Mouse (Mus musculus) testis, adult 2 months (tissue): ENCODE measurements at regions not wholly inside any gene's neighbourhood (a gene's known extent, or its start where the extent isn't known, plus 50 kb on each side); places are given as distances from the start of the nearest gene placed in this dataset.

Experiments
- H3K27ac ChIP-seq: fragments of 200-500 bp; 2 replicates; pipeline ENCODE4 v1.5.1; 2012; ENCODE audit warnings: low read depth, low read length; ENCODE audit not compliant: control insufficient read depth, insufficient read depth
- H3K27me3 ChIP-seq: fragments of 200-500 bp; 2 replicates; pipeline ENCODE4 v1.6.1; 2012; ENCODE audit warnings: mild to moderate bottlenecking, low read length, moderate library complexity; ENCODE audit not compliant: control insufficient read depth, insufficient read depth
- H3K36me3 ChIP-seq: fragments of 200-500 bp; 2 replicates; pipeline ENCODE4 v1.6.1; 2012; ENCODE audit warnings: mild to moderate bottlenecking, low read length; ENCODE audit not compliant: control insufficient read depth, insufficient read depth
- H3K4me1 ChIP-seq: fragments of 200-500 bp; 2 replicates; pipeline ENCODE4 v1.6.1; 2012; ENCODE audit warnings: low read length; ENCODE audit not compliant: control insufficient read depth, insufficient read depth
- H3K4me3 ChIP-seq: fragments of 200-500 bp; 2 replicates; pipeline ENCODE4 v1.5.1; 2012; ENCODE audit warnings: low read depth, mild to moderate bottlenecking, low read length, moderate library complexity, mixed read lengths; ENCODE audit not compliant: control insufficient read depth
- CTCF ChIP-seq: fragments of 200-500 bp; IDR thresholded peaks from 2 replicates; pipeline ENCODE4 v1.5.1; 2012; ENCODE audit warnings: low read depth, mild to moderate bottlenecking, inconsistent platforms, low read length, moderate library complexity; ENCODE audit not compliant: control insufficient read depth, insufficient read depth, insufficient replicate concordance
- POLR2A ChIP-seq: fragments of 200-500 bp; IDR thresholded peaks from 2 replicates; pipeline ENCODE4 v1.6.1; 2012; ENCODE audit warnings: low read depth, mild to moderate bottlenecking, inconsistent platforms, low read length, moderate library complexity; ENCODE audit not compliant: control insufficient read depth

- no peak overlapping the region for H3K27ac ChIP-seq
- H3K4me1 ChIP-seq, result no peaks in the 10 kb centered on the region; the same call in 1 of the 2 replicates
- no peak overlapping the region for H3K4me3 ChIP-seq
- H3K36me3 ChIP-seq, result no peaks in the 10 kb centered on the region
- H3K27me3 ChIP-seq, result no peaks in the 10 kb centered on the region
- TF ChIP-seq POLR2A (no peak), CTCF (no peak)
Measured at GRCm38 (mm10) chr9:61222212-61223003, 149.8 kb upstream of the Tle3 start.

GRCm38 (mm10) chr9:61225020-61225652 is 147.0 kb upstream of the Tle3 start:
- no peaks in the 10 kb centered on the region for H3K36me3 ChIP-seq
- H3K27me3 ChIP-seq, result no peaks in the 10 kb centered on the region
- H3K27ac ChIP-seq, result no peak overlapping the region
- peaks cover 4% of the 10 kb centered on the region for H3K4me1 ChIP-seq
- H3K4me3 ChIP-seq, result no peak overlapping the region
- TF ChIP-seq CTCF, result no peak
- TF ChIP-seq POLR2A, result no peak

- no peak overlapping the region for H3K27ac ChIP-seq
Measured at GRCm38 (mm10) chr9:61225882-61226281, 146.3 kb upstream of the Tle3 start.

GRCm38 (mm10) chr9:61226596-61227384 is 145.4 kb upstream of the Tle3 start:
- no peaks in the 10 kb centered on the region for H3K27me3 ChIP-seq
- H3K36me3 ChIP-seq, result no peaks in the 10 kb centered on the region
- H3K4me3 ChIP-seq, result no peak overlapping the region
- H3K27ac ChIP-seq, result no peak overlapping the region
- H3K4me1 ChIP-seq, result peaks cover 4% of the 10 kb centered on the region
- TF ChIP-seq POLR2A, result no peak
- TF ChIP-seq CTCF, result no peak

More at GRCm38 (mm10) chr9:61225882-61226281, 146.3 kb upstream of the Tle3 start:
- peaks cover 4% of the 10 kb centered on the region for H3K4me1 ChIP-seq
- H3K4me3 ChIP-seq, result no peak overlapping the region
- TF ChIP-seq CTCF (no peak), POLR2A (no peak)
- no peaks in the 10 kb centered on the region for H3K27me3 ChIP-seq
- H3K36me3 ChIP-seq, result no peaks in the 10 kb centered on the region

- H3K36me3 ChIP-seq, result no peaks in the 10 kb centered on the region
- H3K4me3 ChIP-seq, result no peak overlapping the region
- no peak overlapping the region for H3K27ac ChIP-seq
- no peak for TF ChIP-seq CTCF
- no peaks in the 10 kb centered on the region for H3K27me3 ChIP-seq
- peaks cover 4% of the 10 kb centered on the region for H3K4me1 ChIP-seq
Measured at GRCm38 (mm10) chr9:61227492-61228229, 144.5 kb upstream of the Tle3 start.

DNA sequence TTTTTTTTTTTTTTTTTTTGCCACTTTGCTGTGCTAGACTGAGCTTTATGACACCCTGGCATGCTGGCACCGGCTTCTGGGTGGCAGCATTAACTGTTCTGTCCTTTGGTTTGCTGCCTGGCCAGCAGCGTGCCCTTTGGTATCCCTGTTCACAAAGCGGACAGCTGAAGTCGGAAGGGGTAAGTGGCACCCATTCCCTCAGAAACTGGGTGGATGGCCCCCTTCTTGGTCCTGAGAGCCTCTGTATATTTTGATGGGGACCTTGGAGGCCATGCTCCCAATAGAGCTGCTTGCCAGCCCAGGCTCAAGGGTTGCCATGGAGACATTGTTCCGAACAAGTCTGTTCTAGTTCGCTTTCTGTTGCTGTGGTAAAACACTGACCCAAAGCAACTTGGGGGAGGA is 143.9 kb upstream of the Tle3 start:
- Histone ChIP-seq H3K36me3 (no peaks in the 10 kb centered on the region), H3K27me3 (no peaks in the 10 kb centered on the region), H3K4me1 (peaks cover 4% of the 10 kb centered on the region), H3K4me3 (no peak overlapping the region), H3K27ac (no peak overlapping the region)
- TF ChIP-seq POLR2A (no peak), CTCF (no peak)
